Mouse (Mus musculus) limb, embryonic 15.5 days (tissue): ENCODE results near the gene Fam107a. TPM values are rescaled to one million over a fixed set of nuclear protein-coding genes. Genes with fewer than 3 reads are reported as not detected.
"Not testable (repeated sequence)": the region's sequence is repeated elsewhere in the genome, so short reads cannot be mapped to it uniquely, and the experiment has no call there.

Source experiments
- ATAC-seq: fragments of 200-750 bp; cut with Nextera tagmentation; 2 replicates; pipeline ENCODE4 v1.8.0; 2017; ENCODE audit warnings: low read depth, moderate TSS enrichment; ENCODE audit not compliant: insufficient number of reproducible peaks, low FRiP score, low TSS enrichment
- H3K27ac ChIP-seq: fragments of 300-500 bp; sonication (generic); 2 replicates; pipeline ENCODE4 v1.5.1; 2015; ENCODE audit warnings: moderate library complexity, mild to moderate bottlenecking, inconsistent platforms
- H3K27me3 ChIP-seq: fragments of 300-500 bp; sonication (generic); 2 replicates; pipeline ENCODE4 v1.6.1; 2015; ENCODE audit warnings: inconsistent platforms
- H3K36me3 ChIP-seq: fragments of 300-500 bp; sonication (generic); 2 replicates; pipeline ENCODE4 v1.6.1; 2015; ENCODE audit warnings: inconsistent platforms
- H3K4me1 ChIP-seq: fragments of 300-500 bp; sonication (generic); 2 replicates; pipeline ENCODE4 v1.6.1; 2015; ENCODE audit warnings: inconsistent platforms
- H3K4me2 ChIP-seq: fragments of 300-500 bp; sonication (generic); 2 replicates; pipeline ENCODE4 v1.6.1; 2015; ENCODE audit warnings: mild to moderate bottlenecking, inconsistent platforms
- H3K4me3 ChIP-seq: fragments of 300-500 bp; sonication (generic); 2 replicates; pipeline ENCODE4 v1.5.1; 2015; ENCODE audit warnings: mild to moderate bottlenecking, inconsistent platforms
- H3K9ac ChIP-seq: fragments of 300-500 bp; sonication (generic); 2 replicates; pipeline ENCODE4 v1.6.1; 2015; ENCODE audit warnings: inconsistent platforms
- H3K9me3 ChIP-seq: fragments of 300-500 bp; sonication (generic); 2 replicates; pipeline ENCODE4 v1.6.1; 2016; ENCODE audit warnings: inconsistent platforms
- WGBS: fragments of 180-500 bp; shearing (Covaris S2); methylation state at CpG from one replicate; pipeline ENCODE4 v1.1.7; 2015; 5-methylcytosine and 5-hydroxymethylcytosine counted together
- polyA plus RNA-seq: library from polyadenylated mRNA; unstranded; fragments of >200 nt; fragmentation: Nextera tagmentation; extraction: Ambion mirVana; gene quantifications from 2 replicates; pipeline ENCODE4 v1.2.1, GENCODE M21; 2015

Gene Fam107a
- polyA plus RNA-seq, 1 experiment from 2014 or later: 0.51 TPM

GRCm38 (mm10) chr14:8271281-8271680 is 46.5 kb downstream of the Fam107a start:
- 88% methylated on average over 8 of the region's 8 CpGs for WGBS
- ATAC-seq, H3K4me1 ChIP-seq: not testable (repeated sequence)

DNA sequence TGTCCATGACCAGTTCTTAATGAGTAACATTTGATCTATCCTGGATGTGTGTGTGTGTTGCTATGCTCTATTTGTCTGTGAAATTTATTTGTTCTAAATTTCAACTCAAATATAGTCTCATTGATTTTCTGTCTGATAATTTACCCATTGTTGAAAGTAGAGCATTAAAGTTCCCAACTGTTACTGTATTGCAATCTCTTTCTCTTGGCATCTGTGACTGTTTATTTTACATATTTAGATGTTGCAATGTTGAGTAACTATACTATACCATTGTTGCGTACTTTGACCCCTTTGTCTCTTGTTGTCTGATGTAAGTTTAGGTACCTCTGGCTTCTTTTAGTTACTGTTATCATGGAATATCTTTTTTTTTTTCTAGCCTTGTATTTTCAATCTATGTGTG is 53.4 kb downstream of the Fam107a start:
- Histone ChIP-seq H3K4me3 (no peak overlapping the region), H3K9ac (no peak overlapping the region)
- ATAC-seq: no peak

More at GRCm38 (mm10) chr14:8271281-8271680, 46.5 kb downstream of the Fam107a start:
- not testable (repeated sequence) for H3K4me3 ChIP-seq, H3K27ac ChIP-seq, H3K9me3 ChIP-seq, H3K27me3 ChIP-seq, H3K4me2 ChIP-seq, H3K36me3 ChIP-seq, H3K9ac ChIP-seq

GRCm38 (mm10) chr14:8262242-8262641 is 55.6 kb downstream of the Fam107a start:
- no peak overlapping the region for H3K4me3 ChIP-seq
- WGBS: 58% methylated on average over 1 of the region's 1 CpGs
- no peak overlapping the region for H3K4me2 ChIP-seq
- no peak overlapping the region for H3K9ac ChIP-seq
- no peak for ATAC-seq
- H3K9me3 ChIP-seq: no peaks in the 10 kb centered on the region
- no peaks in the 10 kb centered on the region for H3K36me3 ChIP-seq
- no peak overlapping the region for H3K27ac ChIP-seq
- no peaks in the 10 kb centered on the region for H3K27me3 ChIP-seq
- H3K4me1 ChIP-seq: peaks cover 4% of the 10 kb centered on the region; the same call in 1 of the 2 replicates

More for the DNA sequence above, 53.4 kb downstream of the Fam107a start:
- Histone ChIP-seq H3K4me1 (no peaks in the 10 kb centered on the region), H3K27ac (no peak overlapping the region), H3K9me3 (no peaks in the 10 kb centered on the region), H3K4me2 (no peak overlapping the region), H3K36me3 (no peaks in the 10 kb centered on the region), H3K27me3 (no peaks in the 10 kb centered on the region)
- WGBS: 83% methylated on average over 1 of the region's 1 CpGs

DNA sequence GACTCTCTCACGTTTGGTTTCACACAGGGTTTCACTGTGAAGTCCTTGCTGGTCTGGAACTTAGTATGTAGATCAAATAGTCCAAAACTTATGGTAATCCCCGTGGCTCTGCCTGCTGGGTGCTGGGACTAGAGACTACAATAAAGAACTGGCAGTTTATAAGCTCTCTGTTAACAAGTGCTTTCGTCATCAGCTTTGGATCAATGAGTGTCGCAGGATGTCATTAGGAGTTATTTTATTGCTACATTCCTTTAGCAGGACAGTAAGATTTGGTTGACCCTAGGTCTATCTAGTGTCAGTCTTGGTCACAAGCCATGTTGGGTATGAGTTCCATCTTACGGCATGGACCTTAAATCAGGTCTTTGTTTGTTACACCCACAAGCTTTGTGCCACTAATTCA is 57.6 kb downstream of the Fam107a start:
- Histone ChIP-seq H3K4me2 (no peak overlapping the region), H3K36me3 (no peaks in the 10 kb centered on the region), H3K9me3 (no peaks in the 10 kb centered on the region), H3K9ac (no peak overlapping the region), H3K4me3 (no peak overlapping the region), H3K27ac (no peak overlapping the region), H3K27me3 (0 out of 2 replicates have a peak, but pooled peaks cover 2% of the 10 kb centered on the region), H3K4me1 (peaks cover 4% of the 10 kb centered on the region; the same call in 1 of the 2 replicates)
- WGBS: 71% methylated on average over 5 of the region's 5 CpGs
- ATAC-seq: no peak

DNA sequence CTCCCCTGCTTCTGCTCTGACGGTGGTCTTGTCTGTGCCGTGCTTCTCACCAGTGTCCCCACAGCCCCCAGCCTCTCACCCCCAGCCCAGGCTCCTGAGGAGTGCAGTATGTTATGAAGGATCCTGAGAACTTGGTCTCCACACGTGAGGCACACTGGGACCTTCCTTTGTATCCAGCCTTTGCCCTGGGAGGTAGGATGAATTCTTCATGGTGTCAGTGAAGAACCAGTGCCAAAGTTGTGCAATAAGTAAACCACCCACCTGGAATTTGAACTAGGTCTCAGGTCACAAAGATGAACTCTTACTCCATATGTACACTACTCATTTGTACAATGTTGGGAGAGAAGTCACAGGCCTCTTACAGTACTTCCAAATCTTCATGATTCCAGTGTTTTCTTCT is 58.7 kb downstream of the Fam107a start, which contains the start of gene Acox2:
Gene Acox2 (minus strand): TSS at position 188 of the 400 bp plus-strand sequence.
- 76% methylated on average over 3 of the region's 3 CpGs for WGBS
- H3K4me2 ChIP-seq: no peak within 1 kb of the TSS
- no peak within 1 kb of the TSS for H3K9ac ChIP-seq
- no peak within 1 kb of the TSS for H3K4me3 ChIP-seq
- peaks cover 4% of the 10 kb centered on the region; the same call in 1 of the 2 replicates for H3K4me1 ChIP-seq
- no peaks in the 10 kb centered on the region for H3K36me3 ChIP-seq
- 0 out of 2 replicates have a peak, but pooled peaks cover 2% of the 10 kb centered on the region for H3K27me3 ChIP-seq
- H3K27ac ChIP-seq: no peak within 1 kb of the TSS
- H3K9me3 ChIP-seq: no peaks in the 10 kb centered on the region
- ATAC-seq: no peak

DNA sequence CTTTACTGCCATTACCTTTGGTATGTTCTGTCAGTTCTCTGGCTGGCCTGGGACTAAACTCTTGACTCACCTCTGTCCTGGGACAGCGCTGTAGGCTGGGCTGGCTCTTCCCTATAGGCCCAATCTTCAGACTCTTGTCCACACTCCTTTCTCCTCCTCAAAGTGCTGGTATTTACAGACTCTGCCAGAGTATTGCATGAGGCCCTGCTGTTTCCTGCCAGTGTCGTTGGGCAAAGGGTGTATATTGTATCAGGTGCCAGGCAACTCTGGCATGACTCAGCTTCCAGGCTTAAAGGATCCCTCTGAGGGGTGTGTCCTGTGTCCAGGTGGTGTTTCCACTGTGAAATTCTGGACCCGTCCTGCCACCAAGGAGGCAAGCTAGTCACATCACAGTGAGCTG is 59.1 kb downstream of the Fam107a start:
- WGBS: 67% methylated on average over 3 of the region's 3 CpGs

DNA sequence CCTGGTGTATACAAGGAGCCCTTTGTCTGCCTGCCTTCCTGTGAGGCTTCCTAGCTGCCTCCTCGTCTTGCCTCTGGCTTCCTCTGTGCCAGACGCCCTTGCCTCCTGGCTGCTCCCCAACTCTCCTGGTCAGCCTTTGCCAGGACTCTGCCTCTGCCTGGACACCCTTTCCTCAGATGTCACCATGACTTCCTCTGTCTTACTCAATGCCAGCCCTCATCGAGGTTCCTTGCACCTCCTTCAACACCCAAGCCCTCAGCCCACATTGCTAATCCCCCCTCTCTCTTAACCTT is 59.5 kb downstream of the Fam107a start:
- Histone ChIP-seq H3K27me3 (0 out of 2 replicates have a peak, but pooled peaks cover 2% of the 10 kb centered on the region), H3K4me2 (no peak overlapping the region), H3K9me3 (no peaks in the 10 kb centered on the region), H3K4me3 (no peak overlapping the region), H3K9ac (no peak overlapping the region), H3K27ac (no peak overlapping the region), H3K36me3 (no peaks in the 10 kb centered on the region), H3K4me1 (peaks cover 4% of the 10 kb centered on the region; the same call in 1 of the 2 replicates)
- WGBS: 46% methylated on average over 3 of the region's 3 CpGs
- no peak for ATAC-seq

More for the DNA sequence above, 59.1 kb downstream of the Fam107a start:
- Histone ChIP-seq H3K9me3 (no peaks in the 10 kb centered on the region), H3K4me1 (peaks cover 4% of the 10 kb centered on the region; the same call in 1 of the 2 replicates), H3K9ac (no peak overlapping the region), H3K4me3 (no peak overlapping the region), H3K4me2 (no peak overlapping the region), H3K36me3 (no peaks in the 10 kb centered on the region), H3K27me3 (0 out of 2 replicates have a peak, but pooled peaks cover 2% of the 10 kb centered on the region), H3K27ac (no peak overlapping the region)
- ATAC-seq: no peak

DNA sequence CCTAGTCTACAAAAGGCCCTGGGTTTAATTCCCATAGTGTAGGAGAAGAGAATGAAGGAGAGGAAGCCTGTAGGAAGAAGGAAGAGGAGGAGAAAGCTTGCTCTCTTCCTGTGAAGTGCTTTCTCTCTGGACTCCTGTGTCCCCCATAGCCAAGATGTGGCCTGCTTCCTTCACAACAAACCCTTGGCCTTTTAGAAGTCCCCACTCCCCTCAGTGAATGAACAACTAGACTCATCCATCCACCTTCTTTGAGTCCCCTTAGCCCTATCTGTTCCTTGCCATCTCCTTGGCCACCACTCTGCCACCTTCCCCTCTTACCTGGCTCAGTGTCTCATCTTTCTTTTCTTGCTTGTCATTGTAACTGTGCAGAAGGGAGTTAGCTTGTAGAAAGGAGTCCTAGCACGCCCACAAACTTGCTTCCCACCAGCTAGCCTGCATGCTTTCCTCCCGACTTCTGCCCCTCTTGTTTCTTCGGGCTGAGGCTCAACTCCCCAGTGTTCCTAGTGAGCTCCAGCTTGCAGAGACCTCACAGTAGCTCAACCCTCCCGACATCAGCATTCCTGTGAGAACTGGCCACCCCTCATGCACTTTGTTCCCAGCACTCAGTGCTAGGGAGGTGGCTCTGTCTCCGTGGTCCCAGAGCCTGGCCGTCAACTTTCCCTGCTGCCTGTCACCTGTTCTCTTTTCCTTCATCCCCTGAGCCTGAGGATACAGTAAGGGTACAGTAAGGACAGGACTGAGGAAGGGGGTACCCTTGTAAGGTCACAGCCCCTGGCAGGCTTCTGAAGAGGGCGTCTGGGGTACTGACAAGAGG is 60.1 kb downstream of the Fam107a start:
- ATAC-seq: no peak
- H3K9me3 ChIP-seq: no peaks in the 10 kb centered on the region
- peaks cover 4% of the 10 kb centered on the region; the same call in 1 of the 2 replicates for H3K4me1 ChIP-seq
- 0 out of 2 replicates have a peak, but pooled peaks cover 2% of the 10 kb centered on the region for H3K27me3 ChIP-seq
- no peak overlapping the region for H3K4me3 ChIP-seq
- no peak overlapping the region for H3K4me2 ChIP-seq
- no peaks in the 10 kb centered on the region for H3K36me3 ChIP-seq
- WGBS: 47% methylated on average over 7 of the region's 7 CpGs
- no peak overlapping the region for H3K27ac ChIP-seq
- H3K9ac ChIP-seq: no peak overlapping the region

DNA sequence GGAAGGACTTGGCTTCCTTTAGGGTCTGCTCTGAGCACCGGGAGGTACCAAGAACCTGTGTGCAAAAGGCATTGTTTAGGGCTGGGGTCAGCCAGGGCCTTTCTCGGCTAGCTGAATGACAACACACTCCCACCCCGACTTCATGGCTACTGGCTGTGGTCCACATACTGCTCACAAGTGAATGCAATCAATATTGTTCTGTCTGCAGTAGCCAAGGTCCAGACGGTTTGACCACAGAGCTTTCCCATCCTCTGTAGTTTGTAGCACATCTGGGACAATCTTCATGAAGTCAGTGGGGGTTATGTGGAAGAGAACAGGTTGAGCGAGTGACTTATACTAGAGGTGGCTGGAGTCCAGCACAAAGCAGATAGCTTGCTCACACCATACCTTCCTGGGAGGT is 60.9 kb downstream of the Fam107a start:
- 78% methylated on average over 5 of the region's 5 CpGs for WGBS
- Histone ChIP-seq H3K27me3 (0 out of 2 replicates have a peak, but pooled peaks cover 2% of the 10 kb centered on the region), H3K4me1 (peaks cover 4% of the 10 kb centered on the region; the same call in 1 of the 2 replicates), H3K4me3 (no peak overlapping the region), H3K9me3 (no peaks in the 10 kb centered on the region), H3K36me3 (no peaks in the 10 kb centered on the region), H3K4me2 (no peak overlapping the region), H3K9ac (no peak overlapping the region), H3K27ac (no peak overlapping the region)
- no peak for ATAC-seq

DNA sequence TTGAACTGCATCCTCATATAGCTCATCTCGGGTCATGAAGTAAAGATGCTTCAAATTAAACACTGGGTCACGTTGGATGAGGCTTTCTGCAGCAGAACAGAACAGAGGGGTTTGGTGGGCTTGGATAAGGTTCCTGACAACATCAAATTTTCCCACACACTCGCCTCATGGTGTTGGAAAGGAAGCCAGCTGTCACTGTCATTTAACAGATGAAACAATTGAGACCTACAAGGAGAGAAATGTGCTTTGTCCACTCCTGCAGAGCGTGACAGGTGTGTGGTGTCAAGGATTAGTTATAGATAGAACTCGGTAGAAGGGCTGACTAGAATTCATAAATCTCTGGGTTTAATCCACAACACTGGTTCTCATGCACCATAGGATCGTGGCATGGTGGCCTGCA is 61.8 kb downstream of the Fam107a start:
- no peak for ATAC-seq
- H3K9me3 ChIP-seq: no peaks in the 10 kb centered on the region

DNA sequence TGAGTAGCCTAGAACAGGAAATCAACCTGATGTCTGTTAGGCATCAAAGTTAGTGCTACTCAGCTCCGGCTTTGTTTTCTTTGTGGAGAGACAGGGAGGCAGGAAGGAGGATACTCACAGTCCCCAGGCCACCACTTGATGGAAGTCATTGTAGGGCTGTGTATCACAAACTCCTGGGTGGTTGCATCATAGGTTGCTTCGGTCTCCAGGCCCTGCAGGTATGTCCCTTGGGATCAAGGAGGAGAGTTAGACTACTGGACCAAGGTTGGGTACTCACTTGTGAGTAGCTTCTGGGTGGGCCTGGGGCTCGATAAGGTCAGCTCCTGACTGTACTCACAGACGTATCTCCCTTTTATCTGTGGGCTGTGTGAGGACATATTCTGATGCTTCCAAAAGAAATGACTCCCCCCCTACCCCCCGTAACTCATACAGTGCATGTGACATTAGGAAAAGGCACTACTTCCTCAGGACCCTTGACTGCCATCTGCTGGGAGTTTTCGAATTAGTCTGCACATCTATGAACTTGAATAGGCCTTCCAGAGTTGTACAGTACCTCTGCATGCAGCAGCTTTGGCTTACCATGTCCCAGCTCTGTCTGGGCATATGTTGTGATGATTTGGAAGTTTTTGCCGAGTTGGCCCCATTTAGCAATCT is 62.6 kb downstream of the Fam107a start:
- H3K27me3 ChIP-seq: 0 out of 2 replicates have a peak, but pooled peaks cover 2% of the 10 kb centered on the region
- peaks cover 4% of the 10 kb centered on the region; the same call in 1 of the 2 replicates for H3K4me1 ChIP-seq
- no peak overlapping the region for H3K9ac ChIP-seq
- H3K4me2 ChIP-seq: no peak overlapping the region
- no peak for ATAC-seq
- no peak overlapping the region for H3K4me3 ChIP-seq
- 69% methylated on average over 7 of the region's 7 CpGs for WGBS
- H3K36me3 ChIP-seq: no peaks in the 10 kb centered on the region
- H3K9me3 ChIP-seq: no peaks in the 10 kb centered on the region
- H3K27ac ChIP-seq: no peak overlapping the region

More for the DNA sequence above, 61.8 kb downstream of the Fam107a start:
- Histone ChIP-seq H3K9ac (no peak overlapping the region), H3K36me3 (no peaks in the 10 kb centered on the region), H3K27ac (no peak overlapping the region), H3K4me2 (no peak overlapping the region), H3K27me3 (0 out of 2 replicates have a peak, but pooled peaks cover 2% of the 10 kb centered on the region), H3K4me1 (peaks cover 4% of the 10 kb centered on the region; the same call in 1 of the 2 replicates), H3K4me3 (no peak overlapping the region)
- WGBS: 66% methylated on average over 6 of the region's 6 CpGs
